Mouse (Mus musculus) limb, embryonic 12.5 days (tissue): Measurements from ENCODE around the gene Kcnh5. TPM values are rescaled to one million over a fixed set of nuclear protein-coding genes. Genes with fewer than 3 reads are reported as not detected.

Experiments
- ATAC-seq: fragments of 200-750 bp; cut with Nextera tagmentation; 2 replicates; pipeline ENCODE4 v1.8.0; 2017; ENCODE audit warnings: low read depth, moderate TSS enrichment; ENCODE audit not compliant: insufficient number of reproducible peaks, insufficient read depth, low FRiP score, low TSS enrichment
- H3K27ac ChIP-seq: fragments of 300-500 bp; sonication (generic); 2 replicates; pipeline ENCODE4 v1.5.1; 2016; ENCODE audit warnings: mild to moderate bottlenecking, moderate library complexity
- H3K27me3 ChIP-seq: fragments of 300-500 bp; sonication (generic); 2 replicates; pipeline ENCODE4 v1.6.1; 2016; ENCODE audit warnings: mild to moderate bottlenecking, moderate library complexity
- H3K36me3 ChIP-seq: fragments of 300-500 bp; sonication (generic); 2 replicates; pipeline ENCODE4 v1.6.1; 2016; ENCODE audit warnings: mild to moderate bottlenecking, moderate library complexity
- H3K4me1 ChIP-seq: fragments of 300-500 bp; sonication (generic); replicated peaks from 2 replicates; pipeline ENCODE4 v1.6.1; 2016
- H3K4me2 ChIP-seq: fragments of 300-500 bp; sonication (generic); 2 replicates; pipeline ENCODE4 v1.6.1; 2016; ENCODE audit warnings: mild to moderate bottlenecking, moderate library complexity
- H3K4me3 ChIP-seq: fragments of 300-500 bp; sonication (generic); replicated peaks from 2 replicates; pipeline ENCODE4 v1.5.1; 2016; ENCODE audit warnings: mild to moderate bottlenecking
- H3K9ac ChIP-seq: fragments of 300-500 bp; sonication (generic); replicated peaks from 2 replicates; pipeline ENCODE4 v1.6.1; 2016; ENCODE audit warnings: mild to moderate bottlenecking, moderate library complexity
- H3K9me3 ChIP-seq: fragments of 300-500 bp; sonication (generic); 2 replicates; pipeline ENCODE4 v1.6.1; 2016; ENCODE audit warnings: mild to moderate bottlenecking, moderate library complexity
- WGBS: fragments of 180-500 bp; shearing (Covaris S2); methylation state at CpG from one replicate; pipeline ENCODE4 v1.1.7; 2016; 5-methylcytosine and 5-hydroxymethylcytosine counted together
- polyA plus RNA-seq: library from polyadenylated mRNA; unstranded; fragments of >200 nt; fragmentation: Nextera tagmentation; extraction: Ambion mirVana; gene quantifications from 2 replicates; pipeline ENCODE4 v1.2.1, GENCODE M21; 2016

The Kcnh5 gene
- polyA plus RNA-seq, 1 experiment from 2014 or later, result 0.35 TPM

- Histone ChIP-seq H3K27ac (no peak overlapping the region), H3K9ac (no peak overlapping the region)
Observed at GRCm38 (mm10) chr12:74850323-74850722, 326.8 kb downstream of the Kcnh5 start.

DNA sequence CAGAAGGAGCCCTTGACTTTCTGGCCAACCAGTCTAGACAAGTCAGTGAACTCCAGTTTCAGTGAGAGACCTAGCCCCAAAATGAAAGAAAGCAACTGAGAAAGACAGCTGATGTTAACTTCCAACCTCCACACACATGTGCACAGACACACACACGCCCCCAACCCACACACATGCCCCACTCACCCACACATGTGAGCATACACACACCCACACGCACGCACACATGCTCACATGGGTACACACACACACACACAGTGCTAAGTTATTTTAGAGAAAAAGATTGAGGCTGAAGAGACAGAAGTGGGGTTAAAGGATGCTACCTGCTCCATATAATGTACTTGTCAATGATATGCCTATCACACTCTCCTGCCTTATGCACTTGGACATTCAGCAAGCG, 327.2 kb downstream of the Kcnh5 start:
- Histone ChIP-seq H3K9ac (no peak overlapping the region), H3K27ac (no peak overlapping the region), H3K9me3 (no peaks in the 10 kb centered on the region), H3K4me1 (no peaks in the 10 kb centered on the region), H3K4me2 (no peak overlapping the region), H3K4me3 (no peak overlapping the region), H3K36me3 (no peaks in the 10 kb centered on the region), H3K27me3 (no peaks in the 10 kb centered on the region)
- ATAC-seq, result no peak
- 71% methylated on average over 4 of the region's 4 CpGs for WGBS

More at GRCm38 (mm10) chr12:74850323-74850722, 326.8 kb downstream of the Kcnh5 start:
- no peaks in the 10 kb centered on the region for H3K4me1 ChIP-seq
- H3K36me3 ChIP-seq, result no peaks in the 10 kb centered on the region
- 60% methylated on average over 2 of the region's 2 CpGs for WGBS
- no peak for ATAC-seq
- no peaks in the 10 kb centered on the region for H3K9me3 ChIP-seq
- H3K4me3 ChIP-seq, result no peak overlapping the region
- H3K4me2 ChIP-seq, result no peak overlapping the region
- H3K27me3 ChIP-seq, result no peaks in the 10 kb centered on the region

DNA sequence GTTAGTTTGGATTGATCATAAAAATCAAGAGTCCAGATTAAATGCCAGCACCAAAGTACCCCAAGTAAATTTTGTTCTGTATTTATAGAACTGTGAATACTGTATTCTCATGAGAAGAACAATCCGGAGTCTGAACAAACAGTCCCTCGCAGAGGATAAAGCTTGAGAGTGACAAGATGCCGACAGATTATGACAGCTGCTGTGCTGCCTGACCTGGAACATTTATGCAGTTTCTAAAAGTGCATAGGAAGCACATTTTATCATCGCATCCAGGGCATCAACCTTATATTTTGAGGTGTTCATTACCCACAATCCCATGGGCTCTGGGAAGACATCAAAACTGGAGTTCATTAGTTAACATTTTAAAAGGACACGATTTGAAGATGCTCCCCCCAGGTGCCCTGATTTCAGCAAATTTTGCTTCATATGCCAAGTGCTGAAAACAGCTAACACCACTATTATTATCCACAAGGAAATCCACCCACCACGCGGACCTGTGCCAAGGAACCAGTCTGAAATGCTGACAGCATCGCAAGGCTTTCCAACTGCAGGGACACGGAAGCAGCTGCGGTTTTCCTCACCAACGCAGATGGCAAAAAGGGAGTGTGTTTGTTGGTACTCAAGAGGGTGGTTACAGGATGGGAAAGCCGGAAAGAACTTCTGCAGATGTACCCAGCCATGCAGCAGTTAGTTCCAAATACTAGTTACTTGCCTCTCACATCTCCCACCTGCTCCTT, 328.4 kb downstream of the Kcnh5 start:
- 86% methylated on average over 12 of the region's 12 CpGs for WGBS
- H3K9me3 ChIP-seq, result no peaks in the 10 kb centered on the region
- no peaks in the 10 kb centered on the region for H3K4me1 ChIP-seq
- H3K9ac ChIP-seq, result no peak overlapping the region
- H3K27ac ChIP-seq, result no peak overlapping the region
- no peaks in the 10 kb centered on the region for H3K36me3 ChIP-seq
- no peak overlapping the region for H3K4me3 ChIP-seq
- H3K27me3 ChIP-seq, result no peaks in the 10 kb centered on the region
- no peak for ATAC-seq
- H3K4me2 ChIP-seq, result no peak overlapping the region

Other genes starting within 250 kb of the Kcnh5 start
- 32.7 and 33.0 TPM in 2 replicates for gene Rhoj, start 131.0 kb upstream of the Kcnh5 start, polyA plus RNA-seq
- not detected in 2 replicates for gene Gphb5, start 239.4 kb upstream of the Kcnh5 start, polyA plus RNA-seq